Mouse (Mus musculus) frontal cortex, adult 2 months (tissue): ENCODE measurements at regions not wholly inside any gene's neighbourhood (a gene's known extent, or its start where the extent isn't known, plus 50 kb on each side); places are given as distances from the start of the nearest gene placed in this dataset.
A peak's percentile ranks its signal among the peaks of the same experiment; 100 is the strongest.

Experiments used
- DNase-seq, 2 experiments: peaks; one replicate each; pipeline ENCODE4 v3.0.0; 2022; ENCODE audit warnings: low spot score in 1 of 2; ENCODE audit errors: extremely low spot score in 1 of 2

GRCm38 (mm10) chr1:29261375-29261774 lies 481.3 kb upstream of the Gm597 start:
- peak in 1 of 2 experiments; percentile 0 for DNase-seq

GRCm38 (mm10) chr1:29216766-29217581 lies 436.9 kb upstream of the Gm597 start:
- DNase-seq = no peak
